Mouse (Mus musculus): ENCODE data around the gene Foxg1. TPM values are rescaled to one million over a fixed set of nuclear protein-coding genes. Genes with fewer than 3 reads are reported as not detected.

The Foxg1 gene
- under 1 TPM in 1 of 2 experiments, not detected in 1; 0.65 TPM for polyA plus RNA-seq (2017; shearing (Covaris generic))

DNA sequence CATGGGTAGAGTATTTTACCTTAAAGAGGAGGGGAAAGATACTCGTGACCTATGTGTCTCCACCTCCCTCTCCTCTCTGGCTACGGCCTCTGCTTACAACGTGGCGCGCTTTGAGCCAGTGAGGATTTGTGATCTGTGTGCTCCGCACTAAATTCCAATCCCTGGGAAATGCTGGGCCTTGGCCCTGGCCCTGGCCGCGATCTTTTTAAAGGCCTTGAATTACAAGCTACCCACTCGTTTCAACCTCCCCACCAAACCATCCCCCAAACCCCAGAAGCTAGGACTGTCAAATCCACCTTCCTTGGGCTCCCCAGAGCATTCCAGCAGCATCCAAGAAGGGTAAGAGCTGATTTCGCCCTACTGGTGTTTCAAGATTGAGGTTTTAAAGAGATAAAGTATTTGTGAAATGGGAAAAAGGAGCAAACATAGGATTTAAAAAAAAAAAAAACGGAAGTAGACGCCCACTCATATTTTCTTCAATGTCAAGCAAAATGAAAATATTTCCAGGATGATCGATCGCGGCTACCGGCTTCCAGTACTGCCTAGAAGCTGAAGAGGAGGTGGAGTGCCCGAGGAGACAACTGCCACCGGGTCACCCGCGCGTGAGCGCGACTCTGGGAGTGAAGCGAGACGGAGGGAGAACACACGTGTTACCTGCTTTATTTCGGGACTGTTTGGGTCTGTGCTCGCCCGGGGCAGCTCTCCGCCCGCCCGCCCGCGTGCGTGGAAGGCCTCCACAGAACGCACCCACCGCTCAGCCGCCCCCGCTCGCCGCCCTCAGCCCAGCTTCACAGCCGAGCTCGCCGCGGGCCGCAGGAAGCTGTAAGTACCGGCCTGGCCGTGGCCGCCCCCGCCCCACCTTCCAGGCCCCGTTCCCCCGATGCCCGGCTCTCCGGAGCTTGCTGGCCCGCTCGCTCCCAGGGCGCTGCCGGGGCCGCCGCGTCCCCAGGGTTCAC, at the start of gene Foxg1:
Foxg1 (plus strand) TSS at position 96 of the 956 bp plus-strand sequence.

DNA sequence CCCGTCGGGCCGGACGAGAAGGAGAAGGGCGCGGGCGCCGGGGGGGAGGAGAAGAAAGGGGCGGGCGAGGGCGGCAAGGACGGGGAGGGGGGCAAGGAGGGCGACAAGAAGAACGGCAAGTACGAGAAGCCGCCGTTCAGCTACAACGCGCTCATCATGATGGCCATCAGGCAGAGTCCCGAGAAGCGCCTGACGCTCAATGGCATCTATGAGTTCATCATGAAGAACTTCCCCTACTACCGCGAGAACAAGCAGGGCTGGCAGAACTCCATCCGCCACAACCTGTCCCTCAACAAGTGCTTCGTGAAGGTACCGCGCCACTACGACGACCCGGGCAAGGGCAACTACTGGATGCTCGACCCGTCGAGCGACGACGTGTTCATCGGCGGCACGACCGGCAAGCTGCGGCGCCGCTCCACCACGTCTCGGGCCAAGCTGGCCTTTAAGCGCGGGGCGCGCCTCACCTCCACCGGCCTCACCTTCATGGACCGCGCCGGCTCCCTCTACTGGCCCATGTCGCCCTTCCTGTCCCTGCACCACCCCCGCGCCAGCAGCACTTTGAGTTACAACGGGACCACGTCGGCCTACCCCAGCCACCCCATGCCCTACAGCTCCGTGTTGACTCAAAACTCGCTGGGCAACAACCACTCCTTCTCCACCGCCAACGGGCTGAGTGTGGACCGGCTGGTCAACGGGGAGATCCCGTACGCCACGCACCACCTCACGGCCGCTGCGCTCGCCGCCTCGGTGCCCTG, 2.6 kb downstream of the Foxg1 start, which contains the start of gene Gm43517:
Gm43517 (plus strand) TSS at position 299 of the 755 bp plus-strand sequence.

Other genes starting within 250 kb of the Foxg1 start
- not detected for gene Gm43517, start 2.5 kb downstream of the Foxg1 start, polyA plus RNA-seq (2017; shearing (Covaris generic))